In genomic region chr2:48407876-48408275, GRCm38 (mm10) we compare ENCODE assay signal across 19 mouse cellular contexts.
DNase-seq lines count a peak whose midpoint lies in the region; ATAC-seq lines count a peak whose summit lies in the region.
"Had no signal": no experiment of that assay in that cellular context is flagged by ENCODE, and none has a peak within 500 bp of the region (broad histone marks: within the 10 kb centered on the region; RNA-seq: fewer than 3 reads in every experiment).

No protein-coding gene starts in this region.

- no peaks in the 10 kb centered on the region for H3K9me3 ChIP-seq in heart, embryonic 11.5 days (replicated peaks; ENCODE audit: control insufficient read depth, low read length)
- H3K9me3 ChIP-seq: forebrain, embryonic 12.5 days; hindbrain, embryonic 15.5 days; intestine, embryonic 15.5 days; midbrain, embryonic 13.5 days; neural tube, embryonic 12.5 days had no signal

- WGBS in heart, embryonic 11.5 days (ENCODE audit: insufficient replicate concordance), result 81% methylated on average over 5 of the region's 5 CpGs

- H3K4me2 ChIP-seq in heart, embryonic 11.5 days, result no peak overlapping the region
- H3K4me2 ChIP-seq: forebrain, embryonic 12.5 days; hindbrain, embryonic 15.5 days; intestine, embryonic 15.5 days; midbrain, embryonic 13.5 days; neural tube, embryonic 12.5 days had no signal

- ATAC-seq in cerebellum, adult (ENCODE audit: insufficient number of reproducible peaks, low FRiP score, low TSS enrichment), result peak; percentile 70; the same call in 1 of the 2 replicates
- no peak for ATAC-seq in heart, embryonic 11.5 days (replicated peaks; ENCODE audit: insufficient number of reproducible peaks, low FRiP score, low TSS enrichment)
- ATAC-seq: intestine, embryonic 15.5 days; lung, postnatal 0 days; midbrain, embryonic 13.5 days had no signal

- intact Hi-C loops in heart, postnatal 10 days (cut with DNase I), result no loop called here
- intact Hi-C loops in gastrocnemius, postnatal 14 days (cut with DNase I; ENCODE audit: low total_unique reads), result no loop called here

- no peak overlapping the region for H3K9ac ChIP-seq in heart, embryonic 11.5 days (ENCODE audit: low read depth, low read length)
- H3K9ac ChIP-seq: forebrain, embryonic 12.5 days; hindbrain, embryonic 15.5 days; intestine, embryonic 15.5 days; midbrain, embryonic 13.5 days; neural tube, embryonic 12.5 days had no signal

- no peaks in the 10 kb centered on the region for H3K36me3 ChIP-seq in heart, embryonic 11.5 days (ENCODE audit: control insufficient read depth, insufficient read depth, low read length)
- H3K36me3 ChIP-seq: forebrain, embryonic 12.5 days; hindbrain, embryonic 15.5 days; intestine, embryonic 15.5 days; midbrain, embryonic 13.5 days; neural tube, embryonic 12.5 days had no signal

- no peak overlapping the region for H3K4me3 ChIP-seq in heart, embryonic 11.5 days (ENCODE audit: low read depth, low read length)
- H3K4me3 ChIP-seq: forebrain, embryonic 12.5 days; hindbrain, embryonic 15.5 days; intestine, embryonic 15.5 days; midbrain, embryonic 13.5 days; neural tube, embryonic 12.5 days had no signal

- no peaks in the 10 kb centered on the region for H3K4me1 ChIP-seq in heart, embryonic 11.5 days (ENCODE audit: control insufficient read depth, insufficient read depth, low read length)
- H3K4me1 ChIP-seq: forebrain, embryonic 12.5 days; hindbrain, embryonic 15.5 days; intestine, embryonic 15.5 days; midbrain, embryonic 13.5 days; neural tube, embryonic 12.5 days had no signal

- H3K27me3 ChIP-seq in heart, embryonic 11.5 days (ENCODE audit: control insufficient read depth, insufficient read depth, low read length), result no peaks in the 10 kb centered on the region
- H3K27me3 ChIP-seq: forebrain, embryonic 12.5 days; hindbrain, embryonic 15.5 days; intestine, embryonic 15.5 days; midbrain, embryonic 13.5 days; neural tube, embryonic 12.5 days had no signal

- H3K27ac ChIP-seq in heart, embryonic 11.5 days (ENCODE audit: low read depth, low read length), result no peak overlapping the region
- H3K27ac ChIP-seq: forebrain, embryonic 12.5 days; hindbrain, embryonic 15.5 days; intestine, embryonic 15.5 days; midbrain, embryonic 13.5 days; neural tube, embryonic 12.5 days had no signal

- DNase-seq in cerebellum, adult 11 months, result no peak
- peak; percentile 27 to 40 for DNase-seq in heart, postnatal 10 days
- peak; percentile 41 to 57 for DNase-seq in cerebellum, postnatal 10 days
- DNase-seq in gastrocnemius, postnatal 14 days, result peak; percentile 25
- no peak for DNase-seq in layer of hippocampus, adult 8-10 months (ENCODE audit: low spot score in 2 of 2)
- DNase-seq in right cerebral cortex, adult 18-20 months, result no peak
- DNase-seq: adrenal gland, adult 8-10 months; heart, postnatal 4 days; liver; right cerebral cortex, postnatal 14 days; thymus, adult 2 months had no signal

Comparison
In these comparisons a context has a peak if more than half of its experiments do, and no peak if none do; other contexts are left out.
1. DNase-seq: peak in heart, postnatal 10 days (2 of 2), cerebellum, postnatal 10 days (2 of 2) and gastrocnemius, postnatal 14 days (single experiment); none in cerebellum, adult 11 months (single experiment), layer of hippocampus, adult 8-10 months (0 of 2) and right cerebral cortex, adult 18-20 months (single experiment).